Mouse (Mus musculus) telencephalon, adult 2 months (tissue): ENCODE results near the gene Cltb.

ENCODE experiments used
- DNase-seq: peaks from one replicate; pipeline ENCODE4 v3.0.0-alpha.2; 2011; ENCODE audit warnings: low read depth, low spot score

Gene Cltb

GRCm38 (mm10) chr13:54564232-54565200 lies 46.6 kb downstream of the Cltb start:
- no peak for DNase-seq

- no peak for DNase-seq
Observed at GRCm38 (mm10) chr13:54562562-54562961, 48.6 kb downstream of the Cltb start.

DNA sequence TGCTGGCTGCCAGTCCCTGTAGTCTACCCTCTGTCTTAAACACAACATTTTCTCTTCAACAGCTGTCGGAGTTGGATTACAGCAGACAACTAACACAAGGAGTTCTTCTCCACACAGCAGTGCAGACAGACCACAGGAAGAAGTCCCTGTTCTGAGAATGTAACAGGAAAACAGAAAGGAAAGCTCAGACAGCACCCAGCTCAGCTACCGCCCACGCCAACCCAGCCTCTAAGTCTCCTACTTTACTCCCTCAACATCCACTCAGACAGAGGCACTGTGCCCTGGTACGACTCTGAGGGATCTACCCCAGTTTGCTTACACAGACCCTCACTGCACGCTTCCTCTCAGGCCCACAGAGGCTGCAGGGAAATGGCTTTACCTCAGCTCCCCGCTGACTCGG lies 50.5 kb downstream of the Cltb start:
- DNase-seq: no peak

- no peak for DNase-seq
Observed at GRCm38 (mm10) chr13:54559656-54560055, 51.5 kb downstream of the Cltb start.

DNA sequence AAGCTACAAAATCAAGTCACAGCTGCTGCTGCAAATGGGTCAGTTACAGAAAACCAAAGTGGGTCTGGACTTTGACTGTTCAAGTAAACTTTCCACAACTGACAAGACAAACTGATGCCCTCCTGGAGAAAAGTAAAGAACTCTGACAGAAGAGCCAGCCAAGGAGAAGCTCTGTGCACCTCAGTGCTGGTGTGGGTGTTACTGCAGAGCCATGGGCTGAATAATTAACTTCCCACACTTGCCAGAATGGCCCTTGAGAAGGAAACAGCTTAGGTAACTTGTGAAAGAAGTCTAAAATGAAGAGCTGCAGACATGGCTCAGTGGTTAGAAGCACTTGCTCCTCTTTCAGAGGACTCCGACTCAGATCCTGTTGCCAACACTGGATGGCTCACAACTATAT lies 53.5 kb downstream of the Cltb start:
- no peak for DNase-seq

DNA sequence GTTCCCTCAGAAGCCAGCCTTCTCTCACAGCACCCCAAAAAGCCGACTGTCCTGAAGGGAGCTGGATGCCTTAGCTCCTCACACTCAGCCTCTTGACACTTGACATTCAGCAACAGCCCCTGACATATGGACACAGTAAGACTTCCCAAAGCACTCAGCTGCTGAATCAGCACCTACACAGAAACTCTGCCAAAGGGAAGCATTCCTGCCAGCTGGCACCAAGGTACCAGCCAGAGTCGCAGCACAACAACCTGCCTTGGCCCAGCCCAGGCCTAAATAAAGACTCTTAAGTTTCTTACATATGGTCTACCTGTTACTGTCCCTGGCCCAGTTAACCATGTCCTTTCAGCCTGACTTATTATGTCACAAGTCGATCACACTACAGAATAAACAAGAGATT lies 54.3 kb downstream of the Cltb start:
- no peak for DNase-seq

DNA sequence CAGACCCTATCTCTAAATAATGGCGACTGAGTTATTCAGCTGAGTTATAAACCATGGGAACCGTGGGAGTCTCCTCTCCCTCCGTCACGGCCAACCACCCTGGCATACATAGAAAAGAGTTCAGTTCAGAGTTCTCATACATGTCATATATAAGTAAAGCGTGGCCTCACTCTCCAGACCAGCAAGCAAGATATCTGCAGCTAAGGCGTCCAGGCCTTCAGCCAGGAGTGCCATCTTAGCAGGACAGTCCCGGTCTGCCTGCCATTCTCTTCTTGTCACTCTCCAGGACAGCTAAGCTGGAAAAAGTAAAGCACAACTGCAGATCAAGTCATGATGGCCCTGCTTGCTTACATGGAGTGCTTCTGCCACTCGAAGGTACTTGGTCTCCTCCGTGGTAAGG lies 55.0 kb downstream of the Cltb start:
- DNase-seq: no peak

DNA sequence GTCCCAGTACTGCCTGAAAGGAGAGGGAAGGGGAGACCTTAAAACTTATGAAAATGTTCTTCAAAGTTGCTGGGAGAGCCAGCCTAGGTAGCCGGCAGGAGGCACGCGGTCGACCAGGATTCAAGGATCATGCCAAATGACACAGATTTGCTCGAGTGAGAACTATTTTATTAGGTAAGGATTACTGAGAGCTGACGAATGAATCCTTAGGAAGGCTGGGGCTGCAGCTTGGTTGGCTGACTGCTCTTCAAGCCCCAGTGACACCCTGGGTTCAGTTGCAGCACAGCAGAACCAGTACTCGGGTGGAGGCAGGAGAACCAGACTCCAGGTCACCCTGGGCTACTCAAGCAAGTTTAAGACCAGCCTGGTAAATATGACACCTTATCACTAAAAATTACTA lies 63.1 kb downstream of the Cltb start:
- DNase-seq: no peak
